In genomic region chr10:94045301-94045700, GRCm38 (mm10) we compare ENCODE assay signal across 28 mouse cellular contexts.
"Had no signal": no experiment of that assay in that cellular context is flagged by ENCODE, and none has a peak within 500 bp of the region (broad histone marks: within the 10 kb centered on the region; RNA-seq: fewer than 3 reads in every experiment).

No protein-coding gene starts in this region.

- H3K4me3 ChIP-seq: limb, embryonic 10.5 days; limb, embryonic 12.5 days; limb, embryonic 13.5 days; limb, embryonic 15.5 days; liver, embryonic 12.5 days; liver, embryonic 13.5 days; liver, embryonic 15.5 days; lung, embryonic 15.5 days; megakaryocyte, embryonic 14.5 days; midbrain, embryonic 10.5 days; midbrain, embryonic 12.5 days; midbrain, embryonic 13.5 days; midbrain, embryonic 15.5 days; myocyte; neural tube, embryonic 12.5 days had no signal

- DNase-seq: left cerebral cortex, postnatal 4 days; liver; liver, embryonic 13.5 days; liver, postnatal 0 days; lung, adult 18-20 months; lung, adult 2 months; lung, embryonic 14.5 days; lung, postnatal 10 days; lung, postnatal 14 days; lung, postnatal 36 days; lung, postnatal 4 days; midbrain, embryonic 14.5 days had no signal

- H3K27me3 ChIP-seq: limb, embryonic 12.5 days; limb, embryonic 13.5 days; limb, embryonic 15.5 days; liver, embryonic 12.5 days; liver, embryonic 13.5 days; liver, embryonic 15.5 days; lung, embryonic 15.5 days; midbrain, embryonic 12.5 days; midbrain, embryonic 13.5 days; midbrain, embryonic 15.5 days; neural tube, embryonic 12.5 days had no signal

- H3K27ac ChIP-seq: limb, embryonic 10.5 days; limb, embryonic 12.5 days; limb, embryonic 13.5 days; limb, embryonic 15.5 days; liver, embryonic 12.5 days; liver, embryonic 13.5 days; liver, embryonic 14.5 days; liver, embryonic 15.5 days; lung, embryonic 15.5 days; macrophage; midbrain, embryonic 12.5 days; midbrain, embryonic 13.5 days; midbrain, embryonic 15.5 days; neural tube, embryonic 12.5 days had no signal

- H3K4me1 ChIP-seq: midbrain, embryonic 15.5 days had no signal
